ENCODE assay signal across 8 mouse cellular contexts in genomic region chr11:6527256-6528185, GRCm38 (mm10). TPM values are rescaled to one million over a fixed set of nuclear protein-coding genes. Genes with fewer than 3 reads are reported as not detected.
A peak's percentile ranks its signal among the peaks of the same experiment; 100 is the strongest.
DNase-seq lines count a peak whose midpoint lies in the region; ATAC-seq and TF ChIP-seq lines count a peak whose summit lies in the region.

No protein-coding gene starts in this region.

- peaks cover 6% of the 10 kb centered on the region for H3K4me1 ChIP-seq in embryonic fibroblast, embryonic 13.5 days (ENCODE audit: control insufficient read depth, insufficient read depth, low read length)
- peaks cover 17% of the 10 kb centered on the region for H3K4me1 ChIP-seq in limb, embryonic 13.5 days
- peaks cover 10% of the 10 kb centered on the region for H3K4me1 ChIP-seq in stomach, embryonic 16.5 days (ENCODE audit: control insufficient read depth, insufficient read depth, low read length)

- no peak for TF ChIP-seq CTCF in embryonic fibroblast, embryonic 13.5 days (IDR thresholded peaks at IDR 0.05; ENCODE audit: borderline replicate concordance, insufficient read depth, low read length)

- H3K27me3 ChIP-seq in limb, embryonic 13.5 days = no peaks in the 10 kb centered on the region
- no peaks in the 10 kb centered on the region for H3K27me3 ChIP-seq in stomach, embryonic 16.5 days (ENCODE audit: control insufficient read depth, insufficient read depth, low read length)

- H3K36me3 ChIP-seq in limb, embryonic 13.5 days = peaks cover 30% of the 10 kb centered on the region
- H3K36me3 ChIP-seq in stomach, embryonic 16.5 days (ENCODE audit: control insufficient read depth, insufficient read depth, low read length) = peaks cover 31% of the 10 kb centered on the region

- peak; percentile 11; the same call in 1 of the 2 replicates for ATAC-seq in limb, embryonic 13.5 days (ENCODE audit: low FRiP score, low read depth)
- no peak for ATAC-seq in stomach, embryonic 16.5 days (ENCODE audit: insufficient read depth, low FRiP score)

- peak; percentile 29 for DNase-seq in embryo, embryonic 10.5 days (ENCODE audit: low spot score)
- no peak for DNase-seq in embryo, embryonic 11 days
- DNase-seq in 416B (ENCODE audit: low read depth) = peak; percentile 76
- no peak for DNase-seq in ovary, postnatal 10 days (ENCODE audit: low spot score)
- no peak for DNase-seq in layer of hippocampus, adult 11-12 months (ENCODE audit: low spot score)

- 12% methylated on average over 10 of the region's 10 CpGs for WGBS in limb, embryonic 13.5 days
- 14% methylated on average over 10 of the region's 10 CpGs for WGBS in stomach, embryonic 16.5 days

- no peaks in the 10 kb centered on the region for H3K9me3 ChIP-seq in limb, embryonic 13.5 days
- no peaks in the 10 kb centered on the region for H3K9me3 ChIP-seq in stomach, embryonic 16.5 days (replicated peaks; ENCODE audit: control insufficient read depth, low read length)

- no peak for TF ChIP-seq POLR2A in embryonic fibroblast, embryonic 13.5 days (IDR thresholded peaks at IDR 0.05; ENCODE audit: low read depth, low read length)

- peak overlapping the region; percentile 84 for H3K9ac ChIP-seq in limb, embryonic 13.5 days
- H3K9ac ChIP-seq in stomach, embryonic 16.5 days (ENCODE audit: low read length) = peak overlapping the region; percentile 92

- H3K4me3 ChIP-seq in embryonic fibroblast, embryonic 13.5 days (ENCODE audit: insufficient read depth, low read length) = peak overlapping the region; percentile 90
- H3K4me3 ChIP-seq in limb, embryonic 13.5 days = peak overlapping the region; percentile 73
- H3K4me3 ChIP-seq in stomach, embryonic 16.5 days (replicated peaks; ENCODE audit: low read length) = peak overlapping the region; percentile 78

- H3K27ac ChIP-seq in embryonic fibroblast, embryonic 13.5 days (ENCODE audit: insufficient read depth, low read length) = peak overlapping the region; percentile 99
- peak overlapping the region; percentile 82 for H3K27ac ChIP-seq in limb, embryonic 13.5 days
- peak overlapping the region; percentile 89 for H3K27ac ChIP-seq in stomach, embryonic 16.5 days (ENCODE audit: low read length)

- H3K4me2 ChIP-seq in limb, embryonic 13.5 days (replicated peaks) = peak overlapping the region; percentile 92
- peak overlapping the region; percentile 83 for H3K4me2 ChIP-seq in stomach, embryonic 16.5 days (ENCODE audit: low read depth, low read length)

RNA-seq across cellular contexts. Expression of gene Myo1g, which starts 6.8 kb away (rescaled TPM):
- polyA plus RNA-seq in embryonic fibroblast, embryonic 13.5 days (2011; ENCODE audit: insufficient read length, low read depth, missing spikeins) = 0.11 TPM in 1 of 2 replicates, not detected in the other
- polyA plus RNA-seq in limb, embryonic 13.5 days (2015; fragmentation: Nextera tagmentation; extraction: Ambion mirVana) = 1.5 and 2.1 TPM in 2 replicates
- polyA plus RNA-seq in stomach, embryonic 16.5 days (2015; fragmentation: Nextera tagmentation; extraction: Ambion mirVana) = 3.5 and 3.9 TPM in 2 replicates

RNA-seq across cellular contexts. Expression of gene Ccm2, which starts 19.2 kb away (rescaled TPM):
- 85.9 and 90.2 TPM in 2 replicates for polyA plus RNA-seq in embryonic fibroblast, embryonic 13.5 days (2011; ENCODE audit: insufficient read length, low read depth, missing spikeins)
- 99.0 and 102 TPM in 2 replicates for polyA plus RNA-seq in limb, embryonic 13.5 days (2015; fragmentation: Nextera tagmentation; extraction: Ambion mirVana)
- 64.9 and 66.5 TPM in 2 replicates for polyA plus RNA-seq in stomach, embryonic 16.5 days (2015; fragmentation: Nextera tagmentation; extraction: Ambion mirVana)

RNA-seq across cellular contexts. Expression of gene Purb, which starts 51.8 kb away (rescaled TPM):
- 38.7 and 43.2 TPM in 2 replicates for polyA plus RNA-seq in embryonic fibroblast, embryonic 13.5 days (2011; ENCODE audit: insufficient read length, low read depth, missing spikeins)
- 30.5 and 32.1 TPM in 2 replicates for polyA plus RNA-seq in limb, embryonic 13.5 days (2015; fragmentation: Nextera tagmentation; extraction: Ambion mirVana)
- 30.9 and 31.0 TPM in 2 replicates for polyA plus RNA-seq in stomach, embryonic 16.5 days (2015; fragmentation: Nextera tagmentation; extraction: Ambion mirVana)

Comparison
In these comparisons a context has a peak if more than half of its experiments do, and no peak if none do; other contexts are left out.
1. DNase-seq: peak in embryo, embryonic 10.5 days (single experiment) and 416B (single experiment); none in embryo, embryonic 11 days (single experiment), ovary, postnatal 10 days (single experiment) and layer of hippocampus, adult 11-12 months (single experiment).
2. Peak in every context shown above with its lines, with median percentiles within 50 percentile points of each other: H3K27ac ChIP-seq and H3K4me3 ChIP-seq.